Mouse (Mus musculus): ENCODE data around the gene Ddo. TPM values are rescaled to one million over a fixed set of nuclear protein-coding genes. Genes with fewer than 3 reads are reported as not detected.

Ddo gene
- polyA plus RNA-seq, 1 experiment from 2014 or later = 0.98 TPM

DNA sequence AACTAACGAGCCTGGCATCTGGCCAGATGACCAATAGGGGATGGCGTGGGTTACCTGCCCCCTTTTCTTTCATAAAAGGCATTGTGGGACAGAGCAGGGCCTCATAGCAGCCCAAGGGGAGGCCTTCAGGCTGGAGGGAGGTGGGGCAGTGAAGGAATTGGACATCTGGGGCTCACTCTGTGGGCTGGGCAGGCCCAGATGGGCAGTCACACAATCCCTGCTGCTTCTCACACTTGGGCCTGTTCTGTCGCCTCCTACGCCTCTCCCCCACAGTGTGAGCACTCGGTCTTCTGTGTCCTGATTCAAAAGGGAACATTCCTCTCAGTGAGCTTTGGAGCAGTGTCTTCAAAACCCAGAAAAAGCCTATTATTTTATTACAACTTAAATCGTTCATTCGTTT, 8.5 kb downstream of the Ddo start:
- Histone ChIP-seq H3K36me3 (replicated peaks) (no peaks in the 10 kb centered on the region), H3K9ac (no peak overlapping the region), H3K4me1 (0 out of 2 replicates have a peak, but pooled peaks cover 11% of the 10 kb centered on the region), H3K4me2 (no peak overlapping the region), H3K4me3 (no peak overlapping the region), H3K27ac (no peak overlapping the region), H3K27me3 (replicated peaks) (no peaks in the 10 kb centered on the region; the same call in 1 of the 2 replicates), H3K9me3 (no peaks in the 10 kb centered on the region)
- WGBS = 43% methylated on average over 7 of the region's 7 CpGs
- no peak for ATAC-seq (replicated peaks)

DNA sequence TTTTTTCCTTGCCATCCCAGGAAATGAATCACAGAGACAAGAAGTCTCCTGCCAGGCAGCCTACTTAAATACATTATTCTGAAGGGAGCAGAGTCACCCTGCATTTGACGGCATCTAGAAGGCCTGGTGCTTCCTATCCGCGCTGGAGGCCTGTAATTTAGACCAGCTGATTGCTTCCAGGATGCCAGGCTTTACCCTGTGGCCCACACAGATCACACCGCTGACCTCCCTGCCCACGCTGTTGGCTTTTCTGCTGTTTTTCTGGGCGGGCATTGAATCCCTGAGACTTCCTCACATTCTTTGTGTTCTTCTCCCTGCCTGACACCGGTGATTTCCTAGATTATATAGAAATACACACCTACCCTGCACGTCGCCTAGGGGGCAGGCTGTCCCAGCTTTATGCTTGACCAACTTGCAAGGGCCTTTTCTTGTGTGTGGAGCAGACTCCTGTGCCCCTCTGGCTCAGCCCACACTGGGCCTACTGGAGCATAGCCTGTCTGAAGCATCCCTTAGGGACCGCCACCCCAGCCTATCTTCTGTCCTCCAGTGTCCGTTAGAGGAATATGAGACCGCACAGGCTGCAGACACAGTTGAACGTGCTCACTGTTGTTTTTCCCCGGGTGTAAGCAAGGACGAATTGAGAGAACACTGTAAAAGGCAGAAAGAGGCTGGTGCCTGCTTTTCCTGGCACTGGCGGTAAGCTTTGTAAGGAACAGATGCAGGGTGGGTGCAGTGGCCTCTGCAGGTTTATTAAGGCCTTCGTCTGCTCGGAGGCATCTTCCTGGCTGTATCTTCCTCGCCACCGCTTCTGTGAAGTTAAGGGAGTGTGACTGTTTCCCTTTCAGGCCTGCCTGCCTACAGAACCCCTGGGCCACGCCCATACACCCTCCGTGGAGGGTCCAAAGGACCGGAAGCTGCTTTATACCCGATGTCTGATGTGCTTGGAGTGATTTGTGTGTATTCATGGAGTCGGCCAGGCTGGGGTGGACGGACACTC, 9.3 kb downstream of the Ddo start:
- ATAC-seq (replicated peaks) = peak; percentile 58
- Histone ChIP-seq H3K27me3 (replicated peaks) (no peaks in the 10 kb centered on the region; the same call in 1 of the 2 replicates), H3K9me3 (no peaks in the 10 kb centered on the region), H3K4me1 (0 out of 2 replicates have a peak, but pooled peaks cover 11% of the 10 kb centered on the region), H3K27ac (no peak overlapping the region), H3K4me2 (no peak overlapping the region), H3K9ac (no peak overlapping the region), H3K4me3 (no peak overlapping the region), H3K36me3 (replicated peaks) (no peaks in the 10 kb centered on the region)
- WGBS = 43% methylated on average over 26 of the region's 26 CpGs

DNA sequence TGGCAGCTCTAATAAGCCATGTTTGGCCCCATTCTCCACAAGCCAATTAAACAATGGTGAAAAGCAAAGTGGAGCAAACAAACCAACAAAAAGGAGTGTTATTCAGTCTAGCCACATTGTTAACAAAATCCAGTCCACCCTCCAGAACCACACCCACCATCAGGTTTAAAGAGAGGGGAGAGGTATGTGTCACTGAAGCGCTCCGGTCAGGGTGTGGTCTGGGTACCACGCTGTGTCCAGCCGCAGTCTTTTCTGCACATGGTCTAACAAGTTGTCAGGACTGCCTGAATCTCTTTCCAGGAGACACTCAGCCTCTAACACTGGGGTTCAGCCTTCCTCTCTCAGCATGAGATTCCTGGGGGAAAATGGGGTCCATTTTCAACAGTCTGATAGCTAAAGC, 10.6 kb downstream of the Ddo start:
- Histone ChIP-seq H3K4me1 (0 out of 2 replicates have a peak, but pooled peaks cover 11% of the 10 kb centered on the region), H3K36me3 (replicated peaks) (no peaks in the 10 kb centered on the region), H3K9ac (no peak overlapping the region), H3K4me3 (no peak overlapping the region), H3K27me3 (replicated peaks) (no peaks in the 10 kb centered on the region; the same call in 1 of the 2 replicates), H3K27ac (no peak overlapping the region), H3K4me2 (no peak overlapping the region), H3K9me3 (no peaks in the 10 kb centered on the region)
- no peak for ATAC-seq (replicated peaks)
- 94% methylated on average over 4 of the region's 4 CpGs for WGBS

DNA sequence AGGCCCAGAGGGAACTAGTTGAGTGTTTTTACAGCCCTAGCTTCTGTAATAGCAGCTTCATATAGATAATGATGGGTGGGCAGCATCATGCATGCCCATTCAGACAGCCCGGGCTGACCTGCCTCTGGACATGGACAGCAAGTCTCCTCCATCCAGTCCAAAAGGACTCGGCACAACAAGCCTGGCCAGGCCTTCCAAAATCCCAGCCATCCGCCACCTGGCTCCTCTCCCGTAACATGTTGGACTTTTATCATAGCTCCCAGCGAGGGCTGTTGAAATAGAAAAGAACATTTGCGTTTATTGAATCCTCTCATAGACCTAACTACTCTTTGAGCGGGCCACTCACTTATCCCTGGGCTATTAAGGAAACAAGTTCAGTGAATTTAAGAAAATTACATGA, 12.1 kb downstream of the Ddo start:
- no peaks in the 10 kb centered on the region; the same call in 1 of the 2 replicates for H3K27me3 ChIP-seq (replicated peaks)
- no peak overlapping the region for H3K4me3 ChIP-seq
- H3K9me3 ChIP-seq = no peaks in the 10 kb centered on the region
- 90% methylated on average over 7 of the region's 7 CpGs for WGBS
- H3K4me2 ChIP-seq = no peak overlapping the region
- 0 out of 2 replicates have a peak, but pooled peaks cover 11% of the 10 kb centered on the region for H3K4me1 ChIP-seq
- ATAC-seq (replicated peaks) = no peak
- no peak overlapping the region for H3K27ac ChIP-seq
- H3K9ac ChIP-seq = no peak overlapping the region
- no peaks in the 10 kb centered on the region for H3K36me3 ChIP-seq (replicated peaks)

DNA sequence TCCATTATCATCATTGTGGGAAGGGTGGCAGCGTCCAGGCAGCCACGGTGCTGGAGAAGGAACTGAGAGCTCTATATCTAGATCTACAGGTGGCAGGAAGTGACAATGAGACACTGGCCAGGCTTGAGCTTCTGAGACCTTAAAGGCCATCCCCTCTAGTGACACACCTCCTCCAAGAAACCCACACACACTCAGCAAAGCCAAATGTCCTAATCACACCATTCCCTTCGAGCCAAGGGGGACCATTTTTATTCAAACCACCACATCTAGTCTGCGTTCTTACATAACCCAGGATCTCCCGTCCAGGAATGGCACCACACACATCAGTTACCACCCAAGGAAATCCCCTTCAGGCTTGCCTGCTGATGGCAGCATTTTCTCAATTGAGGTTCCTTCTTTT, 13.3 kb downstream of the Ddo start:
- Histone ChIP-seq H3K9ac (no peak overlapping the region), H3K9me3 (no peaks in the 10 kb centered on the region), H3K27ac (no peak overlapping the region), H3K36me3 (replicated peaks) (no peaks in the 10 kb centered on the region), H3K4me1 (0 out of 2 replicates have a peak, but pooled peaks cover 10% of the 10 kb centered on the region), H3K4me3 (no peak overlapping the region), H3K27me3 (replicated peaks) (no peaks in the 10 kb centered on the region; the same call in 1 of the 2 replicates), H3K4me2 (no peak overlapping the region)
- WGBS = 91% methylated on average over 5 of the region's 5 CpGs
- no peak for ATAC-seq (replicated peaks)

DNA sequence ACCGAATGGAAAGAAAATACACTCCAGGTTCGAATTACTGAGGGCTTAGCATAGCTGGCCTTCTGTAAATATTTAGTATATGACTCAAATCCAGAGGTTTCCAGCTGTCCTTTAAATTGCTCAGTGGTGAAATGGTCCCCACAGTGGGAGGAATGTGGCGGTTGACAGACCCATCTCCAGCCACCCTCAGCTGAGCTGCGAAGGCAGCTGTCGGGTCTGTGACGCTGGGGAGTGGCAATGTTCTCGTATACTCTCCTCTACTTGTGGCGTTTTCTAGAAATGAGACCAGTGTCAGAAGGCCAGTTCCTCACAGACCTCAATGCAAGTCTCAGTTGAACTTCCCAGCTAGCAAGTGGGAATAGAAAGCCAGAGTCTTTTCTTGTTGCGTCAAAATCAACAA, 14.6 kb downstream of the Ddo start:
- no peak overlapping the region for H3K4me2 ChIP-seq
- no peaks in the 10 kb centered on the region for H3K9me3 ChIP-seq
- no peak overlapping the region for H3K9ac ChIP-seq
- 79% methylated on average over 9 of the region's 9 CpGs for WGBS
- no peak for ATAC-seq (replicated peaks)
- no peaks in the 10 kb centered on the region; the same call in 1 of the 2 replicates for H3K27me3 ChIP-seq (replicated peaks)
- no peak overlapping the region for H3K4me3 ChIP-seq
- H3K27ac ChIP-seq = no peak overlapping the region
- no peaks in the 10 kb centered on the region for H3K36me3 ChIP-seq (replicated peaks)
- H3K4me1 ChIP-seq = 0 out of 2 replicates have a peak, but pooled peaks cover 1% of the 10 kb centered on the region

DNA sequence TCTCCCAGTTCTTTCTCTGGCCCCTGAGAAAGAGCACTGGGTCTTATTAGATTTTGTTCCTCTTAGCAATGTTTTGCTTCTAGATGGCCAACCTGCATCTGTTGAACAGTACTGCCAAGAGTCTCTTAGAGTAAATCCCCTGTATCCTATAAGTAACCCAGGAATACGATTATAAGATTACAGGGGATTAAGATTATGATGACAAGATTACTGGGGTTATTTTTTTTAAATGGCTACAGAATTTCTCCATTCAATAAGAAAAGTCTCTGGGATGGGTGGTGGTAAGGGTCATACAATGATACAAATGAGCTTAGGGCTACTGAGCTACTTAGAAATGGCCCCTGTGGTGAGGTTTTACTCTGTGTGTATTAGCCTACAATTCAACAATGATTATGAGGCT, 15.5 kb downstream of the Ddo start:
- no peak for ATAC-seq (replicated peaks)
- WGBS = 62% methylated on average over 1 of the region's 1 CpGs
- Histone ChIP-seq H3K4me1 (no peaks in the 10 kb centered on the region), H3K27me3 (replicated peaks) (no peaks in the 10 kb centered on the region; the same call in 1 of the 2 replicates), H3K36me3 (replicated peaks) (no peaks in the 10 kb centered on the region), H3K9ac (no peak overlapping the region), H3K4me2 (no peak overlapping the region), H3K9me3 (no peaks in the 10 kb centered on the region), H3K4me3 (no peak overlapping the region), H3K27ac (no peak overlapping the region)

DNA sequence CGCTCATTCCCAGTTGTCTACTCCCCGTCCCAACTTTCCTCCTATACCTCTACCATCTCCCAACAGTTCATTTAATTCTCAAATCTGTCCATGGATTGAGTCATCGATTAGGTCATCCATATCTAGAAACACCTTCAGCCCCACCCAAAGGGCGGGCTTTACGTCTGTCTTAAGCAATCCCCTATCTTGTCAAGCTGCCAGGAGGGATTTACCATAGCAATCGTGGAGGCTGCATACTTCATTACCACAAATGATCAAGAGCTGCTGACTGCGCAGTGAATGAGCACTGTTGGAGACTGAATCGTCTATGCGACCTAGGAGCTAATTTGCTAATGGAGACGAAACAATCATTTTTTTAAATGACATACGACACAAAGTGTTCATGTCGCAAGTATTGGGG, 19.0 kb downstream of the Ddo start:
- WGBS = 84% methylated on average over 12 of the region's 12 CpGs
- 0 out of 2 replicates have a peak, but pooled peaks cover 2% of the 10 kb centered on the region for H3K4me1 ChIP-seq
- H3K9ac ChIP-seq = no peak overlapping the region
- H3K9me3 ChIP-seq = no peaks in the 10 kb centered on the region
- no peak for ATAC-seq (replicated peaks)
- H3K27me3 ChIP-seq (replicated peaks) = no peaks in the 10 kb centered on the region
- no peak overlapping the region for H3K4me2 ChIP-seq
- H3K27ac ChIP-seq = no peak overlapping the region
- no peaks in the 10 kb centered on the region for H3K36me3 ChIP-seq (replicated peaks)
- H3K4me3 ChIP-seq = no peak overlapping the region

DNA sequence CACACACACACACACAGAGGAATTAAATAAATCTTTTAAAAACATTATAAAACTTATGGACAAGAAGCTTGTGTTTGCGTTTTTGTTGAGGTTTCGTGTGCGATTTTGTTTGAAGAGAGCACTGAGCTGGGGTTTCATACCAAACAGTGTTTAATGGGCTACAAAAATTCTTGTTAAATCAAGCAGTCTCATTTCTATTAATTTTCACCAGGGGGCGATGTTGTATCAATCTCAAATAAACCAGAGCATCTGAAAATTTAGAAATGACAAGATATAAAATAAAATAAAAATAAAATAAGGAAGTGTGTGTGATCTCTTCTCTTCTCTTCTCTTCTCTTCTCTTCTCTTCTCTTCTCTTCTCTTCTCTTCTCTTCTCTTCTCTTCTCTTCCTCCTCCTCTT, 19.8 kb downstream of the Ddo start:
- no peaks in the 10 kb centered on the region for H3K9me3 ChIP-seq
- H3K4me1 ChIP-seq = peaks cover 6% of the 10 kb centered on the region; the same call in 1 of the 2 replicates
- no peak overlapping the region for H3K9ac ChIP-seq
- no peaks in the 10 kb centered on the region for H3K27me3 ChIP-seq (replicated peaks)
- WGBS = 32% methylated on average over 4 of the region's 4 CpGs
- ATAC-seq (replicated peaks) = no peak
- H3K36me3 ChIP-seq (replicated peaks) = no peaks in the 10 kb centered on the region
- no peak overlapping the region for H3K27ac ChIP-seq
- H3K4me3 ChIP-seq = no peak overlapping the region
- H3K4me2 ChIP-seq = no peak overlapping the region

DNA sequence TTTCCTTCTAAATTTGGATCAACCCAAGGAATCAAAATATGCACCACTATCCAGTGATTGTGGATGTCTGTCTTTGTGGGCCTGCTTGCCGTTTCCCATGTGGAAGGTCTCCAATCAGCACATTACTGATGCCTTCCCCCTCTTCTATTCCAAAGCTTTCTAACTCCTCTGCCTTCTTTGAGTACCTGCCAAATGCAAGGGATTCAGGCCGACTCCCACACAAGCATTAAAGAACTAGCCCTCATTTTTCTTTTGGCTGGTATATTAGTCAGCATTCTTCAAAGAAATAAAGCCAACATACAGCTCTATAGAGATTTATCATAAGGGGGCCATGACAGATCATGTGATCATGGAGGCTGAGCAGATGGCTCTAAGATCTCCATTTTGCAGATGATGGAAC, 21.9 kb downstream of the Ddo start:
- Histone ChIP-seq H3K4me2 (no peak overlapping the region), H3K27ac (no peak overlapping the region), H3K27me3 (replicated peaks) (no peaks in the 10 kb centered on the region), H3K4me1 (peaks cover 6% of the 10 kb centered on the region; the same call in 1 of the 2 replicates), H3K9ac (no peak overlapping the region), H3K9me3 (no peaks in the 10 kb centered on the region), H3K4me3 (no peak overlapping the region), H3K36me3 (replicated peaks) (no peaks in the 10 kb centered on the region)
- 79% methylated on average over 2 of the region's 2 CpGs for WGBS
- ATAC-seq (replicated peaks) = no peak

DNA sequence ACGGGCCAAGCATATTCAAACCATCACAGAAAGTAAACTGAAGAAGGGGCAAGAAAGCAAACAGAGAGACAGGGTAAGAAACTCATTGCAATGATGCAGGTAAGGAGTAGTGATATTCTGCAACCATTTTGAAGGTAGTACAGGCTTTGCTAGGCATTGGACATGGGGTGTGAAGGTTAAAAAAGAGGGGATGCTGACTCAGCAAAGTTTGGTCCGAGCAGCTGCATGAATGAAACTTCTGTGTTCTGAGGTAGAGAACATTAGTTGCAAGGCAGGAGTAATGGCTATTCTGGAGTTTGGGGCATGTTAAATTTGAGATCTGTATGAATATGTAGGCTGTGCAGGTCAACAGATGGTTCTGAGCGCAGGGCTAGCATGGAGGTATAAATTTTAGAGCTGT, 35.5 kb downstream of the Ddo start:
- Histone ChIP-seq H3K4me2 (no peak overlapping the region), H3K36me3 (replicated peaks) (no peaks in the 10 kb centered on the region), H3K4me1 (no peaks in the 10 kb centered on the region), H3K9ac (no peak overlapping the region), H3K9me3 (no peaks in the 10 kb centered on the region), H3K27me3 (replicated peaks) (no peaks in the 10 kb centered on the region), H3K4me3 (no peak overlapping the region), H3K27ac (no peak overlapping the region)
- ATAC-seq (replicated peaks) = no peak
- 81% methylated on average over 3 of the region's 3 CpGs for WGBS

DNA sequence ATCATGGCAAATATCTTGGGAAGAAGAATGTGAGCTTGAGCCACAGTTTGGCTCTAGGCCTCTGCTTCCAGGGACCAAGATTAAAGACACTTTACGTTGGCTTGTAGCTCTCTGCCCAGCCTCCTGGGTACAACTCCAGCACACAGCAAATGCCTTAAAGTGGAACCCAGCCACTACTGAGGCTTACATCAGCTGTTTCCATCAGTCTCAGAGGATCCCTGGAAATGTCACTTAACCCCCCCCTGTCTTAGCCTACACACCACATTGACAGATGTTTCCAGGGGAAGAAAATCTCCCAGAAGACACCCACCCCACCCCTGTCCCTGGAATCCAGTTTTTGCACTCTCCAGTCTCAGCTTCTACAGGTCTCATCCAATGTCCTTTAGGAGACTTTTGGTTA, 37.1 kb downstream of the Ddo start:
- no peaks in the 10 kb centered on the region for H3K9me3 ChIP-seq
- H3K36me3 ChIP-seq (replicated peaks) = no peaks in the 10 kb centered on the region
- H3K27ac ChIP-seq = no peak overlapping the region
- WGBS = 95% methylated on average over 1 of the region's 1 CpGs
- H3K4me1 ChIP-seq = no peaks in the 10 kb centered on the region
- no peak overlapping the region for H3K4me3 ChIP-seq
- H3K9ac ChIP-seq = no peak overlapping the region
- no peak overlapping the region for H3K4me2 ChIP-seq
- no peaks in the 10 kb centered on the region for H3K27me3 ChIP-seq (replicated peaks)
- ATAC-seq (replicated peaks) = no peak
